Mouse (Mus musculus) C2C12 (cell line): Measurements from ENCODE around the gene Wdfy3.

Experiments used
- CEBPB ChIP-seq: IDR thresholded peaks from one replicate; pipeline ENCODE4 v1.6.1; 2011; ENCODE audit warnings: low read depth, mild to moderate bottlenecking, control low read depth, moderate library complexity
- CTCF ChIP-seq: IDR thresholded peaks from one replicate; pipeline ENCODE4 v1.5.1; 2011; ENCODE audit not compliant: control insufficient read depth, insufficient read depth, insufficient read length
- MAX ChIP-seq: IDR thresholded peaks from one replicate; pipeline ENCODE4 v1.6.1; 2011; ENCODE audit warnings: mild to moderate bottlenecking, control low read depth
- MYOD1 ChIP-seq: IDR thresholded peaks from one replicate; pipeline ENCODE4 v1.6.1; 2011; ENCODE audit warnings: low read depth; ENCODE audit not compliant: control insufficient read depth, insufficient read length
- MYOG ChIP-seq: IDR thresholded peaks from one replicate; pipeline ENCODE4 v1.6.1; 2011; ENCODE audit not compliant: control insufficient read depth, insufficient read length; ENCODE audit errors: extremely low read depth
- USF1 ChIP-seq: IDR thresholded peaks from one replicate; pipeline ENCODE4 v1.6.1; 2011; ENCODE audit warnings: low read depth, mild to moderate bottlenecking, control low read depth, moderate library complexity

DNA sequence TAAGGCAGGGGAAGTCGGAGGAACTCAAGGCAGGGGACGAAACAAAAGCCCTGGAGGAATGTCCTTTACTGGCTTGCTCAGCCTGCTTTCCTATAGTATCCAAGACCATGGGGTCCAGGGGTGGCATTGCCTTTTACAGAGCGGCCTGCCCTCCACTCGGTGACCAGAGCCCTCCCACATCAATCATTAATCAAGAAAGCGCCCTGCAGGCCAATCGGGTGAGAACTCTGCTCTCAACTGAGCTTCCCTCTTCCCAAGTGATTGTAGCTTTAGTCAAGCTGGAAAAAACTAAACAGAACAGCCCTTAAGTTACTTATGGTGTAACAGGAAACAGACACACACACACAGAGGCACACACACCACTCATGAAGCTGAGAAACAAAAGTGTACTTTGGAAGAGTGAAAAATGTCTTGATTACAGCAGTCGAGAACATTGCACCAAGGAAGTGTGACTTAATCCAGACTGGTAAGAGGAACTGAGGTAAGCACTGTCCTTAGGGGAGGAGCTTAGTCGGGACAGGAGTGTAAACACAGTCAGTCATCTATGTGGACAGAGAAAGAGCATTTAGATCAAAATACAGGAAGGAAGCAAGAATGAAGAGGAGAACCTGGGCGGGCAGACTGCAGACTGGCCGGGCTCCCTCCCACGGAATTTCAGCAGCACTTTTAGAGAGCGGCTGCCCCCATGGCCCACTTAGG is 101.4 kb downstream of the Wdfy3 start:
- TF ChIP-seq CTCF (no peak), MYOG (no peak), MAX (no peak), USF1 (no peak), CEBPB (no peak), MYOD1 (no peak)
